Mouse (Mus musculus): ENCODE measurements at regions not wholly inside any gene's neighbourhood (a gene's known extent, or its start where the extent isn't known, plus 50 kb on each side); places are given as distances from the start of the nearest gene placed in this dataset.

DNA sequence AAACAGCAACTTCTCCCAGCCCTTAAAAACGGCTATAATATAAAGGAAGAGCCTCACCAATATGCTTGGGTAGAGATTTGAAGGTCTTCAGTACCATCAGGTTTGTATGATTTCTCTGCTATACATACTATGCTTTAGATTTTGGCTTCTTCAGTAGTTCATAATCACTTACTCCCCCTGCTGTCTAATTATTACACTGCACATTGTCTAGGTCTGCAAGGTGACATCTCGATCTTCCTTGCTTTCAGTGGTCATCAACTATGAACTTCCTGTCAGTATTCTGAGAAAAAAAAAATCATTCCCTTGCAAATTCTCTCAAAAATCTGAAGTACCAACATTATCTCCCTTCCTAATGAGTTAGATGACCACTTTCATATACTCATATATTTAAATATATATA is 225.4 kb upstream of the Galnt5 start:
- ATAC-seq, result no peak
- H3K9me3 ChIP-seq (ENCODE audit: low read length), result no peaks in the 10 kb centered on the region
- no peak overlapping the region for H3K9ac ChIP-seq (replicated peaks; ENCODE audit: low read length)
- H3K27me3 ChIP-seq (ENCODE audit: insufficient read depth, low read length), result no peaks in the 10 kb centered on the region
- peak; percentile 24 for DNase-seq (ENCODE audit: low spot score)
- 73% methylated on average over 2 of the region's 2 CpGs for WGBS
- H3K4me2 ChIP-seq (ENCODE audit: low read depth, low read length), result no peak overlapping the region
- no peaks in the 10 kb centered on the region for H3K36me3 ChIP-seq (ENCODE audit: insufficient read depth, low read length)
- H3K27ac ChIP-seq, result no peak overlapping the region
- TF ChIP-seq CTCF (IDR thresholded peaks at IDR 0.05; ENCODE audit: low read depth), result peak; percentile 29
- no peaks in the 10 kb centered on the region for H3K4me1 ChIP-seq (ENCODE audit: insufficient read depth, low read length)
- no peak overlapping the region for H3K4me3 ChIP-seq (ENCODE audit: low read length)

DNA sequence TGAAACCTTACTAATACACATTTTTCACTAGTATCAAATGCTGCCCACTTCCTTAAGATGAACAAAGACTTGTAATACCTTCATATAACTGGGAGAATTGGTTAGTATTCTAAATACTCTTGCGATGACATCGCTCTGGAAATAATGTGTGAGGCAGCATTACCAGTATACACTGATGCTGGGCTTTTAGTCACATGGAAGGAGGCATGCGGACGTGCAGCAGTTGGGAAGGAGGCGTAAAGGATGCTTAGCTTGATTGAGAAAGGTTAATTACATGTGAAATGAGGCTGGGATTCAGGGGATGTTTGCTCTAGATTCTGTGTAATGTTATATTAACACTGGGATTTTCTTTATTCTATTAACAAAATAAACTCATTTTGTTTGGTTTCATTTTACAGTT is 221.5 kb upstream of the Galnt5 start:
- Histone ChIP-seq H3K4me2 (ENCODE audit: low read depth, low read length) (no peak overlapping the region), H3K9me3 (ENCODE audit: low read length) (no peaks in the 10 kb centered on the region), H3K27me3 (ENCODE audit: insufficient read depth, low read length) (no peaks in the 10 kb centered on the region), H3K36me3 (ENCODE audit: insufficient read depth, low read length) (no peaks in the 10 kb centered on the region), H3K4me1 (ENCODE audit: insufficient read depth, low read length) (no peaks in the 10 kb centered on the region), H3K27ac (no peak overlapping the region), H3K9ac (replicated peaks; ENCODE audit: low read length) (no peak overlapping the region), H3K4me3 (ENCODE audit: low read length) (no peak overlapping the region)
- no peak for DNase-seq (ENCODE audit: low spot score)
- TF ChIP-seq CTCF (IDR thresholded peaks at IDR 0.05; ENCODE audit: low read depth), result no peak
- ATAC-seq, result no peak
- WGBS, result 67% methylated on average over 5 of the region's 5 CpGs

DNA sequence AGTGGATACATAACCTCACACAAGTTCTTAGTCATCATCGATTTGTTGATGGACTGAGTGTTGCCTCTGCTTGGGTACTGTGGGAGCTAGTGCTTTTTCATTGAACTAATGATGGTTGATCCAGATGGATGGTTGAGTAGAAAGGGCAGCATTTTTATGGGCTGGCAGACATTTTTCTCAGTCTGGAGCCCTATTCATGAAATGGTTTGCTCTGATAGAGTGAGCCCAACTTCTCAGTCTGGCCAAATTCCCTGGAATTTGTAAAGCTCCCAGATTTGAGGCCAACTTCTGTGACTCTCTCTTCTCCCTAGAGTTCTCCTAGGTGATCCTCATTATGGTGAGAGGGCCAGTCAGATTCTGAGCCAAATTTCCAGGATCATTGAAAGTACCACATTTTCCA is 216.8 kb upstream of the Galnt5 start:
- 84% methylated on average over 1 of the region's 1 CpGs for WGBS
- Histone ChIP-seq H3K9me3 (ENCODE audit: low read length) (no peaks in the 10 kb centered on the region), H3K4me2 (ENCODE audit: low read depth, low read length) (no peak overlapping the region), H3K27ac (no peak overlapping the region), H3K4me3 (ENCODE audit: low read length) (no peak overlapping the region), H3K9ac (replicated peaks; ENCODE audit: low read length) (no peak overlapping the region), H3K36me3 (ENCODE audit: insufficient read depth, low read length) (no peaks in the 10 kb centered on the region), H3K4me1 (ENCODE audit: insufficient read depth, low read length) (no peaks in the 10 kb centered on the region), H3K27me3 (ENCODE audit: insufficient read depth, low read length) (no peaks in the 10 kb centered on the region)
- no peak for ATAC-seq
- TF ChIP-seq CTCF (IDR thresholded peaks at IDR 0.05; ENCODE audit: low read depth), result no peak
- DNase-seq (ENCODE audit: low spot score), result no peak

DNA sequence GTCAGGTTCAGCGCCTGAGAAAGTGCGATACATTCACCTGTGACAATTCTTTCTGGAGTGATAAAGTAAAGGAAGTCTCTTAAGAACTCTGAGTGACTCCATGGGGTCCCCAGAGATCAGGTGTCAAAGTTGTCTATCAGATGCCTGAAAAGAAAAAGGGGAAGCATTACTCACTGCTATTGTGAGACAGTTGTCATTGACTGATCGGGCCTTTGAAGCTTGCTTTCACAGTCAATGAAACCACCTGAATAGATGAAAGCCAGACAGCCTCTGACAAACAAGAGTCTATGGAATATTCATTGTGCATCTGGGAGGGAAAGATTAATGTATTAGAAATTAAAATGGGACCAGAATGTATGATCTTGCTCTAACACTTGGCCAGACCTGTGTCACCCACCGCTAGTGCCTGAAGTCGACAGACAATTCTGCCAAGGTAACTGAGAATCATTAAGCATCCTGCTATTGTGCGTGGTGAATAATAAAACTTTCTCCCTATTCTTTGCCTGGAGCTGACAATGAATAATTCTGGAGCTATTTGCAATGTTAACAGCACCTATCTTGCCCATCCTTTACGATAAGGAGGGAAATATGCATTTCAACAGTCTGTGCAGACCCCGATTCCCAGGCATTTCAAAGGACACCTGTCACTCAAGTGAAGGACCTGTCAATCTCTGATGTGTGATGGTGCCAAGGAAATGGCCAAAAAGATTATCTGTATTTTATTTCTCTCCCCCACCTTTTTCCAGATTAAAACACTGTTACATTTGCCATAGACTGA is 204.0 kb upstream of the Galnt5 start:
- Histone ChIP-seq H3K36me3 (ENCODE audit: insufficient read depth, low read length) (no peaks in the 10 kb centered on the region), H3K4me1 (ENCODE audit: insufficient read depth, low read length) (no peaks in the 10 kb centered on the region), H3K9me3 (ENCODE audit: low read length) (no peaks in the 10 kb centered on the region), H3K4me3 (ENCODE audit: low read length) (no peak overlapping the region), H3K27me3 (ENCODE audit: insufficient read depth, low read length) (no peaks in the 10 kb centered on the region), H3K9ac (replicated peaks; ENCODE audit: low read length) (no peak overlapping the region), H3K27ac (no peak overlapping the region), H3K4me2 (ENCODE audit: low read depth, low read length) (no peak overlapping the region)
- DNase-seq (ENCODE audit: low spot score), result peak; percentile 1
- ATAC-seq, result peak; percentile 21; the same call in 1 of the 2 replicates
- no peak for TF ChIP-seq CTCF (IDR thresholded peaks at IDR 0.05; ENCODE audit: low read depth)
- WGBS, result 57% methylated on average over 8 of the region's 8 CpGs

DNA sequence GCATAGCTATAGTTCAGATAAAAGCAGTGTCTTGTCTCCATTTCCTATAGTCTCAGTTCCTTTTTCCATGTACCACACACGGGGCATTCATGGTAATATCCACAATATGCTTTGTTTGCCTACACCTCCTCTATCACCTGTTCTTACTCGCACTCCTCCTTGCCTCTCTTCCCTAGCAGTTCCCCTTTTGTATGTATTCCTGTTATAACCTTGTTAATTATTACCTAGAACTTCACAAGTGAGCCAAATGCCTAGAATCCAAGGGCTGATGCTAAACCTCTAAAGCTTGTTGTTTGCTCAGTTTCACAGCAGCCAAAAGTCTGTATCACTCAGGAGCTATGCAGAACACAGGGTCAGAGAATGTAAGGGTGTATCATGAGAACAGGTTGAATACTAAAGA is 198.4 kb upstream of the Galnt5 start:
- H3K4me1 ChIP-seq (ENCODE audit: insufficient read depth, low read length), result no peaks in the 10 kb centered on the region
- 74% methylated on average over 2 of the region's 2 CpGs for WGBS
- H3K9me3 ChIP-seq (ENCODE audit: low read length), result no peaks in the 10 kb centered on the region
- H3K4me3 ChIP-seq (ENCODE audit: low read length), result no peak overlapping the region
- no peak overlapping the region for H3K27ac ChIP-seq
- ATAC-seq (no peak), DNase-seq (ENCODE audit: low spot score) (no peak)
- no peak overlapping the region for H3K4me2 ChIP-seq (ENCODE audit: low read depth, low read length)
- H3K27me3 ChIP-seq (ENCODE audit: insufficient read depth, low read length), result no peaks in the 10 kb centered on the region
- no peak for TF ChIP-seq CTCF (IDR thresholded peaks at IDR 0.05; ENCODE audit: low read depth)
- no peaks in the 10 kb centered on the region for H3K36me3 ChIP-seq (ENCODE audit: insufficient read depth, low read length)
- H3K9ac ChIP-seq (replicated peaks; ENCODE audit: low read length), result no peak overlapping the region

DNA sequence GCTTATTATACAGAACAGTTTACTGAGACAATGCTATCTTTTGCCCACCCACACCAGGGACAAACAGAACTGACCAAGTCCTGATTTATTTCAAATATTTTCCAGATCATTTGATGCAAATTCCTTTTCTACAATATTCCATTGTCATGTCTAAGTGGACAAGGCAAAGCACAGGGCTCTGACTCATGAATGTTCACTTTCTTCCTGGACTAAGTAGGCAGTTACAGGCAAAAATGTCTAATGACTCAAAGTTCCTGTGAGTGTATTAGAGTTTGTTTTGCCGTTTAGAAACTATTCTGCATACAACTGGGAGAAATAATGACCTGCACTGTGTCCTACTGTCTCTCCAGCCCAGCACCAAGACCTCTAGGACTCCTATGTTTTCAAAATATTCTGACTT is 189.8 kb upstream of the Galnt5 start:
- Histone ChIP-seq H3K27ac (no peak overlapping the region), H3K4me1 (ENCODE audit: insufficient read depth, low read length) (no peaks in the 10 kb centered on the region), H3K27me3 (ENCODE audit: insufficient read depth, low read length) (no peaks in the 10 kb centered on the region), H3K4me3 (ENCODE audit: low read length) (no peak overlapping the region), H3K9ac (replicated peaks; ENCODE audit: low read length) (no peak overlapping the region), H3K9me3 (ENCODE audit: low read length) (no peaks in the 10 kb centered on the region), H3K36me3 (ENCODE audit: insufficient read depth, low read length) (no peaks in the 10 kb centered on the region), H3K4me2 (ENCODE audit: low read depth, low read length) (no peak overlapping the region)
- DNase-seq (ENCODE audit: low spot score) (no peak), ATAC-seq (no peak)
- WGBS, result 54% methylated on average over 1 of the region's 1 CpGs
- TF ChIP-seq CTCF (IDR thresholded peaks at IDR 0.05; ENCODE audit: low read depth), result no peak

DNA sequence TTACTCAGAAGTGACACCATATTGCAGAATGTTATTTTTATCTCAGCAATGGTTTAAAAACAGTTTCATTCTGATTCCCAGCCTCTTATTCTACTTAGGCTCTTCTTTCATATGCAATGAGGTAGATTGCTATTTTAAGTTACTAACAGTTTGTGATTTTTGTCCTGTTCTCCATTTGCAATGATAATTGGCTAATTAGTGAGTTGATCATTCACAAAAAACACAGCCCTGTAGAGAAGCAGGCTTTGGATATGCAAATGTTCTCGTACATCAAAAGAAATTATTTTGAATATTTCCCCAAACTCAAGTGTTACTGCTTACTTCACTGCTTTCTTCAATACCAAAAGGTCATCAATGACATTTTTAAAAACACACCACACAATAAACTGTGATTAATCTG is 184.7 kb upstream of the Galnt5 start:
- no peak for TF ChIP-seq CTCF (IDR thresholded peaks at IDR 0.05; ENCODE audit: low read depth)
- Histone ChIP-seq H3K4me3 (ENCODE audit: low read length) (no peak overlapping the region), H3K36me3 (ENCODE audit: insufficient read depth, low read length) (no peaks in the 10 kb centered on the region), H3K27me3 (ENCODE audit: insufficient read depth, low read length) (no peaks in the 10 kb centered on the region), H3K9me3 (ENCODE audit: low read length) (no peaks in the 10 kb centered on the region), H3K4me2 (ENCODE audit: low read depth, low read length) (no peak overlapping the region), H3K9ac (replicated peaks; ENCODE audit: low read length) (no peak overlapping the region), H3K4me1 (ENCODE audit: insufficient read depth, low read length) (no peaks in the 10 kb centered on the region), H3K27ac (no peak overlapping the region)
- no peak for DNase-seq (ENCODE audit: low spot score)
- 48% methylated on average over 1 of the region's 1 CpGs for WGBS
- ATAC-seq, result no peak
